Mouse (Mus musculus): ENCODE measurements around the gene Bhlha15.

- TF ChIP-seq CTCF (IDR thresholded peaks at IDR 0.05; ENCODE audit: low read depth) (no peak), EP300 (IDR thresholded peaks at IDR 0.05; ENCODE audit: low read depth) (no peak)
These were observed 759 bp upstream of the Bhlha15 start for GRCm38 (mm10) chr5:144189327-144189726.
